Mouse (Mus musculus): Measurements from ENCODE around the gene Grasp.
A peak's percentile ranks its signal among the peaks of the same experiment; 100 is the strongest.

Gene Grasp

GRCm38 (mm10) chr15:101247155-101247498 lies 23.1 kb downstream of the Grasp start:
- no peak for DNase-seq (ENCODE audit: low spot score in 2 of 2)

GRCm38 (mm10) chr15:101248029-101248710 lies 24.2 kb downstream of the Grasp start:
- no peak for DNase-seq (ENCODE audit: low spot score in 2 of 2)

DNA sequence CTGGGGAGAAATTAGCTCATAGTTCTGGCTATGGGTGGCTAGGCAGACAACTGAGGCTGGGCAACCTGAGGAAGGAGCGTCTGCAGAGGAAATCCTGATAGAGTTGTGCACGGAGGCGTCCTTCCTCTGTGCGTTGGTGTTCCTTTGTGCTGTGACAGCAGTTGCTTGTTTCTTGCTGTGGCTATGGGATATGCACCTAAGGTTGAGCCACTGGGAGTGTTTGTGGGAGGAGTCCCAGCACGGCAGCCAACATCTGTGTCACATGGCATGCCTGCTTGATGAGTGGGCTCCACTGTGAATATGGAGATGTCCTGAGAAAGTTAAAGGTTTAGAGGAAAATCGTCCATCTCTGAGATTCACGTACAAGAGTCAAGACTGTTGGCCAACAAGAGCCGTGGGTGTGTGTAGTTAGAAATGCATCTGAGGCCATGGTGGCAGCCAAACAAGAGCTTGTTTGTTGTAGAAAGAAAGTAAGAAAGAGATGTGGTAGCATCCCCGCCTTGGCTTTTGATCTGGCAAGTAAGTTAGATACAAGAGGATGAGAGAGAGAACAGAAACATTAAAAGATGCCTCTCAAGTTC lies 26.3 kb downstream of the Grasp start:
- DNase-seq (ENCODE audit: low spot score in 2 of 2): no peak

DNA sequence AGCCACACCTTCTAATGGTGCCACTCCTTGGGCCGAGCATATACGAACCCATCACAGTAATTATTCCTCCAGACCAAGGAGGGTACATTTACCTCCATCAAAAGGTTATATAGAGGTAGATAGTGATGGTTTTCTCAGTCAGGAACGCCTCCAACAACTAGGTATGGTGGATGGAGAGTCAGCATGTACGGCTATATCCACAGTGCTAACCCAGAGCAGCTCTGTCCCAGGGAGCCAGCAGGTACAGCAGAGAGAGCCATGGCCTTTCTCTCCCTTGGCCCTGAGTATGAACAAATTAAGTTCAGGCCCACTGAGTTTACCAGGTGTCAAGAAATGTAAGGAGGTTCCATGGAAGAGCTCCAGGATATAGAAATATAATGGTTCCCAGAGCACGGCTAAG lies 27.9 kb downstream of the Grasp start:
- DNase-seq (ENCODE audit: low spot score in 2 of 2): no peak

- no peak for DNase-seq (ENCODE audit: low spot score in 2 of 2)
Measured at GRCm38 (mm10) chr15:101252614-101253013, 28.6 kb downstream of the Grasp start.

DNA sequence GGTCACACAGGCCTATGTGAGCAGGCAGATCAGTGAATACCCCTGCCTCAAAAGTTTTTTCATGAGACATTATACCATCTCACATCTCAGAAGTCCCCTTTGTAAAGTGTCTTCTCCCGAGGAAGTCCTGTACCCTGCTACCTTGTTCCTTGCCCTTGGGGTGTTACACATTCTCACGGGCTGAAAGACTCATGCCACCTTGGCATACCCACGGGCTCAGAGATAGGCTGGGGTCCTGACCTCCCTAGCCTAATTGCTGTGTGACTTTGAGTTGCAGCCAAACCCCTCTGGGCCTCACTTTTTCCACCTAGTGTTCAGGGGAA lies 29.5 kb downstream of the Grasp start:
- no peak for DNase-seq (ENCODE audit: low spot score in 2 of 2)

DNA sequence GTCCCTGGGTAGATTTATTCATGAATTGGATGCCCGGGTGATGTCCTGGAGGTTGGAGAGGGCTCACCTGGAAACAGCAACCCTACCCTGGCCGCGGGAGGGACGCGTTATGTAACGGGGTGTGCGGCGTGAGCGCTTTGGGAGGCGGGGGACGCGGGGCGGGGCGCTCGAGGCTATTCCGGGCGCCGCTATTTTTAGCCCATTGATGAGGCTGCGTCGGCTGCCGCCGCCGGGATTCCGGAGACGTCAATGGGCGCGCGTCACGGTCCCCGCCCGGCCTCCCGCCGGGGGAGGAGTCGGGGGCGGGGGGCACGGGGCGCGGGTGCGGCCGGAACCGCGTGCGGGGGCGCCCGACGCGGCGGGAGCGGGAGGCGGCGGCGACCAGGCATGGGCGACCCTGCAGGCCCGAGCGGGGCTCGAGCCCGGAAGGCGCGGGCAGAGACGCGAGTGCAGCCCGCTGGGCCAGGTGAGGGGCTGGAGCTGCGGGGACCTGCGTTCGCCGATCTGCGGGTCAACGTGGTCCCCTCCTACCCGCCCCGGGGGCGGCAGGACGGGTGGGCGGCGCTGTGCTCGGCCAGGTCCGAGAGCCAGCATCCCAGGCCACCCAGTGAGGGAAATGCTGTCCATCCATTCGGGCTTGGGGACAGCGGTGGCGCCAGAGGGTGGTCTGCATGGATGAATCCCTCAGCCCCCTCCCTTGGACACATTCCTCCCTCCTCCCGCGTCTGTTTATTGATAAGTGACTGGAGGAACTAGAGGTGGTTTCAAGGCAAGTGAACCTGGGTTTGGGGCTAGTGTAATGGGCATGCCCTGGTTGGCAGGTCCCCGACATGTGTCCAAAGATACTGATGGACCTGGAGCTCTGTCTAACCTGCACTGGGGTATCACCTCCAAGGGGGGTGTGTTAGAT lies 30.2 kb downstream of the Grasp start, which contains the start of gene Nr4a1:
Nr4a1 (plus strand) TSS at position 384 of the 910 bp plus-strand sequence.
- DNase-seq (ENCODE audit: low spot score in 2 of 2): peak in 1 of 2 experiments; percentile 82

DNA sequence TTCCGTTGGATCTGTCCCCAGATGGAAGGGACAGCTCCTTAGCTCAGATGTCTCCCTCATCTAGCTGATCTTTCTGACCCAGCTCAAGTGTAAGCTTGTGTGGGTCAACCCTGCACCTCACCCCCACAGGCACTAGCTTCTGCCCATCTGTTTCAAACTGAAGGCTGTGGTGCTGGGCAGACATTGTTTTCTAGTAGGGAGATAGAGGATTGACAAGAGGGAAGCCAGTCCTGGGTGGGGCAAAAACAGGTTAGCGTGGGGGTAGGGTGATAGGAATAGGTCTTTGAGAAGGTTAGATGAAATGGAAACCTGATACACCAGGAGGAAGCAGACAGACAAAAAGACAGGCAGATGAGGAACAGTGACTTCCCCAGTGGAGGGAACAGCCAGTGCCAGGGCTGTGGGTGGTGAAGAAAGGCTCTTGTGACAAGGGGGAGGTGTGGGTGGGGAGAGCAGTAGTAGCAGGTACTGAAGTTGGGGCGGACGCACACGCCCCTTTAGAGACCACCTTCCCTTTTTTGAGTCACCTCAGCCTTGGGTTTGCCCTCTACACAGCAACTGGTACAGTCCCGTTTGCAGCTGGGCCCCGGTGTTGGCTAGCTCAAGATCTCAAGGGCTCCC lies 32.0 kb downstream of the Grasp start:
- no peak for DNase-seq (ENCODE audit: low spot score in 2 of 2)

DNA sequence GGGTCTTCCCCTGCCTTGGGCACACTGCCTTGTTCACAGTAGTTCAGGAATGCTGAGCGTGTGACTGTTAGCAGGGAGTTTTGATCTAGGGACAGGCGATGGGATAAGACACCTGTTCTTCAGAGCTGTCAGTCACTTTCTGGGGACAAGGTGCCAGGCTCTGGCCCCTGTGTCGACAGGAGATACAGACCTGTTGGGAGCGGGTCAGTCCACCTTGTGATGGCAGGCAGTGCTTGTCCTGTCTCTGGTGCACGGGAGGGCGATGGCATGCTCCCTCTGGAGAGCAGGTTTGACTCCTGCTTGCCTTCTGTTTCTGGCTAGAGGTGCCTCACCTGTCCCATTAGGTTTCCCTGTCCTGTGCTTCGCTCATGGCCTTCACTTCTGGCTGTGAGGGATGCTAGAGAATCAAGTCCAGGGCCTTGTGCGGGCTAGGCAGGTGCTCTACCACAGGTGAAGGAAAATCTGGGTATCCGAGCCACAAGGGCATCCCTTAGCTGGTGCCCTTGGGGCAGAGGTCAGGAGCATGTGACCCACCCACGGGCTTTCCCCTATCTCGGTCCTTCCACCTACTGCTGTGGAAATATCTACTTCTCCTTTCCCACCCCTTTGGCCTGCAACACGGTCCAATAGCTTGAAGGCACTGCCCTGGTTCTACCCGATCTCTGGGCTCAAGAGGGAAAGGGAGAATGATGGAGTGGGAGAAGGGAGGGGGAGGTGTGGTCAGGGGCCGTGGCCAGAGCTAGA lies 32.6 kb downstream of the Grasp start:
- DNase-seq (ENCODE audit: low spot score in 2 of 2): no peak

DNA sequence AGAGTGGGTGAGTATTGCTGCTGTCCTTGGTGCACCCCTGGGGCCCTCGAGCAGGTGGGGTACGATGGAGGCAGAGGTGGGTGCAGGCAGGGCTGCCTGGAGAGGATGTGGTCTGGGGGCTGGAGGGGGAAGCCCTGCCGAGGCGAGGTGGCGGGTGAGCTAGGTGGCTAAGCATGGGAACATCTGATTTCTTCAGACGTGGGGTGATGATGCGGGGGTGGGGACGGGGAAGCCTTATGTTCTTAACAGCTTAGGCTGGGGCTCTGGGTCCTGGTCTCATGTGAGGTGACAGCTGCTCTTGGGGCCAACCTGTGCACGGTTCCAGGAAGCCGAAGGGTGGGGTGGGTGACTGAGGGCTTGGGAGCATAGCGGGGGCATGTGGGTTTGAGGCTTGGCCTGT lies 34.4 kb downstream of the Grasp start:
- DNase-seq (ENCODE audit: low spot score in 2 of 2): peak in 1 of 2 experiments; percentile 34

GRCm38 (mm10) chr15:101259922-101260321 lies 35.9 kb downstream of the Grasp start:
- no peak for DNase-seq (ENCODE audit: low spot score in 2 of 2)

DNA sequence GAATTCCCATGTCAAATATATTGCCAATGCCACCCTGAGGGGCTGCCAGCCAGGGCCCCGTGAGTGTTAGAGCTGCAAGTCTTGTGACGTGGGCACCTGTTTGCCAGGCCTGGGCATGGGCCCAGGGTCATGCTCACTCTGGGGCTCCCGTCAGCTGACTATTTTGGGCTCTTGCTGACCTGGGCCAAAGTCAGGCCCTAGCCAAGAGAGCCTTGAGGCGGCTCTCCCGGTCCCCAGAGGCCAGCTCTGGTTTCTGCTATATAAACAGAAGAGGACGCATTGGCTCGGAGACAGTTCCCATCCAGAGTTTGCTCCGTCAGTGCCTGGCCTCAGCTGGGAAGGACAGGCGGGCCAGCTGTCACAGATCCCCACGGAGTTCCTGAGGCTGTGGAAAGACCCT lies 36.4 kb downstream of the Grasp start:
- no peak for DNase-seq (ENCODE audit: low spot score in 2 of 2)

GRCm38 (mm10) chr15:101260874-101261622 lies 37.1 kb downstream of the Grasp start:
- DNase-seq (ENCODE audit: low spot score in 2 of 2): no peak

GRCm38 (mm10) chr15:101262502-101262901 lies 38.5 kb downstream of the Grasp start:
- no peak for DNase-seq (ENCODE audit: low spot score in 2 of 2)

GRCm38 (mm10) chr15:101266132-101266963 lies 42.4 kb downstream of the Grasp start:
- peak; percentile 81 to 92 for DNase-seq (ENCODE audit: low spot score in 2 of 2)

- no peak for DNase-seq (ENCODE audit: low spot score in 2 of 2)
Measured at GRCm38 (mm10) chr15:101267053-101268032, 43.4 kb downstream of the Grasp start.

GRCm38 (mm10) chr15:101270101-101270820 lies 46.3 kb downstream of the Grasp start:
- DNase-seq (ENCODE audit: low spot score in 2 of 2): no peak

GRCm38 (mm10) chr15:101271107-101271506 lies 47.1 kb downstream of the Grasp start:
- no peak for DNase-seq (ENCODE audit: low spot score in 2 of 2)

Measured in left cerebral cortex, adult 9 months (tissue).